Mouse (Mus musculus) lung, embryonic 16.5 days (tissue): ENCODE data around the gene Kat2b. TPM values are rescaled to one million over a fixed set of nuclear protein-coding genes. Genes with fewer than 3 reads are reported as not detected.
"Not testable (repeated sequence)": the region's sequence is repeated elsewhere in the genome, so short reads cannot be mapped to it uniquely, and the experiment has no call there.

ENCODE experiments used
- ATAC-seq: fragments of 200-750 bp; cut with Nextera tagmentation; 2 replicates; pipeline ENCODE4 v1.8.0; 2017; ENCODE audit warnings: low read depth, mild to moderate bottlenecking, moderate library complexity
- H3K27ac ChIP-seq: fragments of 300-500 bp; sonication (generic); 2 replicates; pipeline ENCODE4 v1.5.1; 2014; ENCODE audit warnings: mild to moderate bottlenecking, control low read depth, low read length
- H3K27me3 ChIP-seq: fragments of 300-500 bp; sonication (generic); 2 replicates; pipeline ENCODE4 v1.6.1; 2014; ENCODE audit warnings: low read depth, low read length, mixed read lengths; ENCODE audit not compliant: control insufficient read depth, insufficient read depth
- H3K36me3 ChIP-seq: fragments of 300-500 bp; sonication (generic); 2 replicates; pipeline ENCODE4 v1.6.1; 2014; ENCODE audit warnings: low read length; ENCODE audit not compliant: control insufficient read depth, insufficient read depth
- H3K4me1 ChIP-seq: fragments of 300-500 bp; sonication (generic); replicated peaks from 2 replicates; pipeline ENCODE4 v1.6.1; 2014; ENCODE audit warnings: low read length, mixed read lengths; ENCODE audit not compliant: control insufficient read depth, insufficient read depth
- H3K4me2 ChIP-seq: fragments of 300-500 bp; sonication (generic); 2 replicates; pipeline ENCODE4 v1.6.1; 2014; ENCODE audit warnings: low read depth, low read length, control low read depth
- H3K4me3 ChIP-seq: fragments of 300-500 bp; sonication (generic); 2 replicates; pipeline ENCODE4 v1.5.1; 2014; ENCODE audit warnings: mild to moderate bottlenecking, low read length, control low read depth
- H3K9ac ChIP-seq: fragments of 300-500 bp; sonication (generic); 2 replicates; pipeline ENCODE4 v1.6.1; 2014; ENCODE audit warnings: low read length, control low read depth
- H3K9me3 ChIP-seq: fragments of 300-500 bp; sonication (generic); 2 replicates; pipeline ENCODE4 v1.6.1; 2016; ENCODE audit warnings: low read length; ENCODE audit not compliant: control insufficient read depth
- WGBS: fragments of 180-500 bp; shearing (Covaris S2); extraction: QIAGEN DNeasy Blood & Tissue Kit; methylation state at CpG from one replicate; pipeline ENCODE4 v1.1.7; 2014; 5-methylcytosine and 5-hydroxymethylcytosine counted together
- polyA plus RNA-seq: library from polyadenylated mRNA; unstranded; fragments of >200 nt; fragmentation: Nextera tagmentation; extraction: Ambion mirVana; gene quantifications from 2 replicates; pipeline ENCODE4 v1.2.1, GENCODE M21; 2015

Gene Kat2b
- polyA plus RNA-seq, result 4.8 and 5.2 TPM in 2 replicates

DNA sequence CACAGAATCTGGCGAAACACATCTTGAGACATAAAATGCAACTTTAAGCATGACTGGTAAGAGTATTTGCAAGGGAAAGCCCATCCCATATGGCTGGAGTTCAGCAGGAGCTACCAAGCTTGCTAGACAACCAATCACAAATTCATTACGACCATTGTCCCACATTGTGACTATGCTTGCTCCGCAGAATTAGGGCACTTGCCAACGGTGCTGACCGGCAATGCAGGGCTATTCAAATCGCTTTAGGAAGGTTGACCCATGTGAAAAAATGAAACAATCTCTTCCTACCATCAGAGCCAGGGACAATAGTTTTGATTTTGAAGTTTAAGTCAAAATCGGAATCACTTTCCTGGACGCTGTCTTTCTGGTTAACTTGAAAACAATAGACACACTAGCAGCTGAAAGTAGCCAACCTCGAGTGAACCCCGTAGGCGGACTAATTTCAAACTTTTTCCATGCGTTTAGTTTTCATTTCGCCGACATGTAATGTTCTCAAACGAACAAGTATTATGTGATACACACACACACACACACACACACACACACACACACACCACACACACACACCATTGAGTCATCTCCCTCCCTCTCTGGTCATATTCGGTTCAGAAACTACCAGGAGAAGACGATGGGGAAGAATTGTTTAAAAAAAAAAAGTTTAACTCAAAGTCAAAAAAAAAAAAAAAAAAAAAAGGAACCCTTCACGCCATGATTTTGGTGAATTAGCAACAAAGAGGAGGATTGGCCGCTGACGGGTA lies at the start of gene Kat2b:
Gene Kat2b (plus strand): TSS at position 701 of the 758 bp plus-strand sequence.
- Histone ChIP-seq H3K9ac (peak within 1 kb of the TSS; percentile 90), H3K4me1 (peaks cover 25% of the 10 kb centered on the region), H3K27me3 (no peaks in the 10 kb centered on the region), H3K9me3 (no peaks in the 10 kb centered on the region), H3K4me3 (peak within 1 kb of the TSS; percentile 85), H3K4me2 (peak within 1 kb of the TSS; percentile 73), H3K27ac (peak within 1 kb of the TSS; percentile 95), H3K36me3 (no peaks in the 10 kb centered on the region)
- ATAC-seq, result 0 out of 2 replicates have a peak, but pooled peaks have one; percentile 8
- 3% methylated on average over 20 of the region's 20 CpGs for WGBS

GRCm38 (mm10) chr17:53519364-53519763 lies 47.3 kb upstream of the Kat2b start:
- H3K36me3 ChIP-seq, result no peaks in the 10 kb centered on the region
- no peaks in the 10 kb centered on the region; the same call in 1 of the 2 replicates for H3K9me3 ChIP-seq
- H3K4me2 ChIP-seq, result no peak overlapping the region
- no peaks in the 10 kb centered on the region for H3K4me1 ChIP-seq
- no peak overlapping the region for H3K4me3 ChIP-seq
- H3K9ac ChIP-seq, result no peak overlapping the region
- H3K27me3 ChIP-seq, result no peaks in the 10 kb centered on the region
- H3K27ac ChIP-seq, result no peak overlapping the region
- ATAC-seq, result no peak

GRCm38 (mm10) chr17:53520509-53520908 lies 46.2 kb upstream of the Kat2b start:
- Histone ChIP-seq H3K27ac (no peak overlapping the region), H3K9me3 (no peaks in the 10 kb centered on the region; the same call in 1 of the 2 replicates), H3K4me3 (no peak overlapping the region), H3K9ac (no peak overlapping the region), H3K36me3 (no peaks in the 10 kb centered on the region), H3K27me3 (no peaks in the 10 kb centered on the region), H3K4me1 (no peaks in the 10 kb centered on the region), H3K4me2 (no peak overlapping the region)
- no peak for ATAC-seq

DNA sequence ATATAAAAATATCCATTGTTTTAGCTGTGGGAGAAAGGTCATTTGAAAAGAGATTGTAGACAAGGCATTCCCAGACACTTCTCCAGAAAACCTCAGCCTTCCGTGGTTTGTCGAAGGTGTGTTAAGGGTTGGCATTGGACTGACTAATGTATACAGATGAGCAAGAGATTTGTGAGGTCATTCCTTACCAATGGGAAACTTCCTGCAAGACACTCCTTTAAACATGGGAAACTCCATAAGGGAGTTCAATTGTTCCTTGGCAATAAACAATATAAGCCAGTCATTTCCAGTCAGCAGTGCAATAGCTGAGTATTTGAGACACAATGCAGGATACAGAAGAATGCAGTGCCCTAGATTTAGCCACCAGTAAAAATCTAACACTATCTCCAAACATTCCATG lies 38.6 kb upstream of the Kat2b start:
- no peaks in the 10 kb centered on the region for H3K36me3 ChIP-seq
- no peak overlapping the region for H3K9ac ChIP-seq
- H3K4me1 ChIP-seq, result no peaks in the 10 kb centered on the region
- ATAC-seq, result no peak
- H3K27me3 ChIP-seq, result no peaks in the 10 kb centered on the region
- H3K27ac ChIP-seq, result no peak overlapping the region
- no peaks in the 10 kb centered on the region for H3K9me3 ChIP-seq
- H3K4me3 ChIP-seq, result no peak overlapping the region
- H3K4me2 ChIP-seq, result no peak overlapping the region
- WGBS, result 73% methylated on average over 2 of the region's 2 CpGs

DNA sequence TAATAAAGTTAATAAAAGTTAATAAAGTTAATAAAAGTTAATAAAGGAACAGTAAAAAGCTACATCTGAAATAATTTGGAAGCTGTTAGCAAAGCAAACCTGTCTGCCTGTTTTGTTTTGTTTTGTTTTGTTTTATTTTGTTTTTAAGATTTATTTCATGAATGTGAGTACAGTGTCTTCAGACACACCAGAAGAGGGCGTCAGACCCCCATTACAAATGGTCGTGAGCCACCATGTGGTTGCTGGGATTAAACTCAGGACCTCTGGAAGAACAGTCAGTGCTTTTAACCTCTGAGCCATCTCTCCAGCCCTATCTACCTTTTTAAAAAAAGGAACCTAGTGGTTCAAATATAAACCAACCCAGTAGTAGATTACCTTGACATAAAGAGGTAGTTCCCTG lies 35.5 kb upstream of the Kat2b start:
- Histone ChIP-seq H3K9me3 (no peaks in the 10 kb centered on the region), H3K4me2 (no peak overlapping the region), H3K27ac (no peak overlapping the region), H3K4me1 (no peaks in the 10 kb centered on the region), H3K4me3 (no peak overlapping the region), H3K36me3 (no peaks in the 10 kb centered on the region), H3K27me3 (no peaks in the 10 kb centered on the region), H3K9ac (no peak overlapping the region)
- ATAC-seq, result no peak
- 49% methylated on average over 2 of the region's 2 CpGs for WGBS

GRCm38 (mm10) chr17:53532425-53532824 lies 34.2 kb upstream of the Kat2b start:
- no peak for ATAC-seq
- no peaks in the 10 kb centered on the region for H3K27me3 ChIP-seq
- H3K27ac ChIP-seq, result no peak overlapping the region
- H3K36me3 ChIP-seq, result no peaks in the 10 kb centered on the region
- H3K4me3 ChIP-seq, result no peak overlapping the region
- 18% methylated on average over 2 of the region's 2 CpGs for WGBS
- H3K9ac ChIP-seq, result no peak overlapping the region
- no peaks in the 10 kb centered on the region for H3K4me1 ChIP-seq
- H3K9me3 ChIP-seq, result no peaks in the 10 kb centered on the region
- H3K4me2 ChIP-seq, result no peak overlapping the region

DNA sequence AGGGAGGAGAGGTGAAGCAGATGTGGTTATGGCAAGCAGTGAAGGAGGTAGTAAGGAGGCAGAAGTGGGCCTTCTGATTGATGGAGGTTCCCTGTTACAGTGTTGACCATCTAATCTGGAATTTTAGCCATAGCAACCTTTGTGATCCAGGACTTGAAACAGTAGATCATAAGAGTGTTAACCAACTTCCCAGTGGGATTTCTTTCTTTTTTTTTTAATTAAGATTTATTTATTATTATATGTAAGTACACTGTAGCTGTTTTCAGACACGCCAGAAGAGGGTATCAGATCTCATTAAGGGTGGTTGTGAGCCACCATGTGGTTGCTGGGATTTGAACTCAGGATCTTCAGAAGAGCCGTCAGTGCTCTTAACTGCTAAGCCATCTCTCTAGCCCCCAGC lies 27.3 kb upstream of the Kat2b start, which contains the start of gene Pp2d1:
Gene Pp2d1 (minus strand): TSS at position 101 of the 400 bp plus-strand sequence.
- not testable (repeated sequence) for H3K4me2 ChIP-seq, H3K4me3 ChIP-seq, ATAC-seq, H3K9ac ChIP-seq, H3K9me3 ChIP-seq, H3K27ac ChIP-seq, H3K27me3 ChIP-seq, H3K36me3 ChIP-seq
- peaks cover 11% of the 10 kb centered on the region for H3K4me1 ChIP-seq
- 68% methylated on average over 2 of the region's 2 CpGs for WGBS

DNA sequence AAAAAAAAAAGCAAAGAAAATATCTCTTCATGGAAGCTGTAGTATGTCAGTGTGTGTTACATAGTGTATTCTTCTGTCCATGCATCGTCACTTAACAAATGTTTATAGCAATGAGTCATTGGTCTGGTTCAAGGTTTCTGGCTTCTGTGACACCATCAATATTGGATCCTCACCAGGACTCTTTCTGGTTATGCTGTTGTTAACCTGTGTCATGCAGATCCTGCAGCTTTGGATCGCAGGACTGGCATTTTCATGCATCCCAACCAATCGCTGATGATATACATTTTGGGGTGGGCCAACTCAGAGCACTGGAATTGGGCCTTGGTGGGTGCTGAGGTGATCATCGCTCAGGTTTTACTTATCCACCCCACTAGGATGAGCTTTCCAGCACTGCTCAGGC lies 24.1 kb upstream of the Kat2b start:
- WGBS, result 90% methylated on average over 4 of the region's 4 CpGs
- peaks cover 11% of the 10 kb centered on the region for H3K4me1 ChIP-seq
- H3K27me3 ChIP-seq, result no peaks in the 10 kb centered on the region
- no peak overlapping the region for H3K9ac ChIP-seq
- H3K36me3 ChIP-seq, result no peaks in the 10 kb centered on the region
- H3K4me2 ChIP-seq, result no peak overlapping the region
- no peak for ATAC-seq
- H3K27ac ChIP-seq, result no peak overlapping the region
- no peak overlapping the region for H3K4me3 ChIP-seq
- no peaks in the 10 kb centered on the region for H3K9me3 ChIP-seq

DNA sequence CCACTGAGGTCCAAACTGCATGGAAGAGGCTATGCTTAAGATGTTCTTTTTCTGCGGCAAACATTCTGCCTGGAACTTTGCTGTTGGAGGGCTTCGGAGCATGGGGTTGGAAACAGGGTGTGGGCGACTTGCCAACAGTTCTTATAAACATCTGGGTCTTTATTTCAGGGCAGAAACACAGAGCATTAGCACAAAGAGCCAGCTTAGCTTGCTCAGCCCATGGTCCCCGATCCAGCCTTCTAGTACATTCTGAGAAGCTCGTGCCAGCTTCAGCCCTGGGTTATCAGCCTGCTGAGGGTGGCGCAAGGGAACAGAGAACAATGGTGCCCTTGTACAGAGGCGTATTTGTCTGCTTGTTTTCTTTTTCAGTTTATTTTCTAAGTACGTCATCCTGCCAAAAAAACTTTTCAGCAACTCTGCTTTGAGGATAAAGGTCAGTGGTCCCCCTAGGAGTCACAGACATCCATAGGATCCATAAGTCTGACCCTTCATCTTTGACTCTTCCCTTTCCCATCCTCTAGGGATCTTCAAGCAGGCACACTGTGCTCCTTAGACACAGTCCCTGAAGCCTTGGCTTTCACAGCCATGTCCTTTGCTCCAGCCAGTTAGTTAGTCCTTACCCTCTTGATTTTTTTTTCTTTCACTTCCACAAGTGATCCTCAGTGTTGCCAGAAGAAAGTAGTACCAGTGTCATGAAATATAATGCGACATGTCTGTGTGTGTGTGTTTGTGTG lies 22.9 kb upstream of the Kat2b start:
- peaks cover 11% of the 10 kb centered on the region for H3K4me1 ChIP-seq
- no peaks in the 10 kb centered on the region for H3K27me3 ChIP-seq
- peak; percentile 87 for ATAC-seq
- H3K4me2 ChIP-seq, result 0 out of 2 replicates have a peak overlapping the region, but pooled peaks have one; percentile 14
- 29% methylated on average over 9 of the region's 9 CpGs for WGBS
- H3K4me3 ChIP-seq, result no peak overlapping the region
- H3K27ac ChIP-seq, result peak overlapping the region; percentile 68
- H3K36me3 ChIP-seq, result no peaks in the 10 kb centered on the region
- H3K9me3 ChIP-seq, result no peaks in the 10 kb centered on the region
- H3K9ac ChIP-seq, result peak overlapping the region; percentile 44
